Mouse (Mus musculus): ENCODE data around the gene Rngtt. TPM values are rescaled to one million over a fixed set of nuclear protein-coding genes. Genes with fewer than 3 reads are reported as not detected.
"Not testable (repeated sequence)": the region's sequence is repeated elsewhere in the genome, so short reads cannot be mapped to it uniquely, and the experiment has no call there.

Rngtt gene
- polyA plus RNA-seq, 1 experiment from 2014 or later = 16.4 TPM

DNA sequence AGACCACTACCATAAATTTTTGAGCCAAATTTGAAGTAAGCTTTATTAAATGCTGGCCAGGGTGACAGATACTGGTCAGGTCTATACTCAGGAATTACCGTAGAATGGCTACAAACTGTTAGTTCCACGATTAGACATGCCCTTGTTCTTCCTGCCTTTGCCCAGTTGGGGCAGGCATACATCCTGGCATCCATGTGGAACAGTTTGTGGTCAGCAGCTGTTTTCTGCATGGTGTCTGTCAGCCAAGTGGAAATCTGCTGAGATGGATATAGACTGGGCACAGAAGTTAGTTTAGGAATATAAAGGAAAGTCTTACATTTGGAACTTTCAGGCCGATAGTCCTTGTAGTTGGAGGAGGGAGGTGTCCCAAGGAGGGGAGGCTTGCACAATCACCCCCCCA is 136.8 kb downstream of the Rngtt start:
- no peak for ATAC-seq (ENCODE audit: low read depth)
- peaks cover 26% of the 10 kb centered on the region for H3K4me1 ChIP-seq (replicated peaks)
- no peak overlapping the region for H3K4me2 ChIP-seq
- 0 out of 2 replicates have a peak, but pooled peaks cover 6% of the 10 kb centered on the region for H3K36me3 ChIP-seq
- 82% methylated on average over 3 of the region's 3 CpGs for whole genome bisulfite sequencing (ENCODE audit: insufficient replicate concordance)
- no peaks in the 10 kb centered on the region for H3K9me3 ChIP-seq (replicated peaks)
- no peaks in the 10 kb centered on the region for H3K27me3 ChIP-seq
- H3K27ac ChIP-seq = no peak overlapping the region
- no peak overlapping the region for H3K4me3 ChIP-seq (replicated peaks)
- H3K9ac ChIP-seq = no peak overlapping the region
- no peak for DNase-seq

DNA sequence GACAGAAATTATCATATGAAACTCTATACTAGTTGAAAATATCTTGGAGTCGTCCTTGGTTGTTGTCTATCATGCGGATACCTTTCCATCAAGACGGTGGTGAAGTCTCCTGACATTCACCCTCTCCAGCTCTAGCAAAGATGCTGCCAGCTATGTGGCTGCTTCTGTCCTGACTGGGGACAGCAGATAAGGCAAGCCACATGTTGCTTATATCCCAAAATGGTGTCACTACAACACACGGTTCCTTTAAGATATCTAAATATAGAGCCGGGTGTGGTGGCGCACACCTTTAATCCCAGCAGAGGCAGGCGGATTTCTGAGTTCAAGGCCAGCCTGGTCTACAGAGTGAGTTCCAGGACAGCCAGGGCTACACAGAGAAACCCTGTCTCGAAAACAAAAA is 140.2 kb downstream of the Rngtt start:
- WGBS (ENCODE audit: insufficient replicate concordance) = 44% methylated on average over 8 of the region's 8 CpGs
- peak; percentile 98 for ATAC-seq (ENCODE audit: low read depth)
- H3K9ac ChIP-seq; H3K4me3 ChIP-seq (replicated peaks); H3K4me2 ChIP-seq; H3K27me3 ChIP-seq; H3K36me3 ChIP-seq; H3K9me3 ChIP-seq (replicated peaks): not testable (repeated sequence)
- DNase-seq = peak; percentile 52
- Histone ChIP-seq H3K4me1 (replicated peaks) (peaks cover 23% of the 10 kb centered on the region), H3K27ac (peak overlapping the region; percentile 48; the same call in 1 of the 2 replicates)

DNA sequence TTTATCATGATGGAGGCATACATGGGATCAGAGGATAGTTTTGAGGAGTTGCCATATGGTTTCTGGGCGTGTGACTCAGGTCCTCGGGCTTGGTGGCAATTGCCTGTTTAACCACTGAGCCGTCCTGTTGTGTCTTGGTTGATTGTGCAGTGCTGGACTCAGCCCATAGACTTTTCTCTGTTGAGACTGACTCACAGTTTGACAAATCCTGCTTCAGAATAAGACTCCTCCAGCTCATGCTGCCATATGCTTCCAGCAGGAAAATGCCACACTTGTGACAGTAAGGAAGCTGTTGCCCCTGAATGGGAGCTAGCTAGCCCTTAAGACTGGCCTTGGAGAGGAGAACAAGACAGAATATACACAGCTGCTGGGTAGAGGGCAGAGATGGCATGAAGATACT is 149.7 kb downstream of the Rngtt start:
- Histone ChIP-seq H3K4me2 (no peak overlapping the region), H3K36me3 (peaks cover 9% of the 10 kb centered on the region), H3K4me1 (replicated peaks) (peaks cover 6% of the 10 kb centered on the region; the same call in 1 of the 2 replicates), H3K9ac (0 out of 2 replicates have a peak overlapping the region, but pooled peaks have one; percentile 27), H3K4me3 (replicated peaks) (no peak overlapping the region), H3K9me3 (replicated peaks) (no peaks in the 10 kb centered on the region), H3K27me3 (no peaks in the 10 kb centered on the region), H3K27ac (no peak overlapping the region)
- DNase-seq (no peak), ATAC-seq (ENCODE audit: low read depth) (no peak)
- 82% methylated on average over 3 of the region's 3 CpGs for WGBS (ENCODE audit: insufficient replicate concordance)

DNA sequence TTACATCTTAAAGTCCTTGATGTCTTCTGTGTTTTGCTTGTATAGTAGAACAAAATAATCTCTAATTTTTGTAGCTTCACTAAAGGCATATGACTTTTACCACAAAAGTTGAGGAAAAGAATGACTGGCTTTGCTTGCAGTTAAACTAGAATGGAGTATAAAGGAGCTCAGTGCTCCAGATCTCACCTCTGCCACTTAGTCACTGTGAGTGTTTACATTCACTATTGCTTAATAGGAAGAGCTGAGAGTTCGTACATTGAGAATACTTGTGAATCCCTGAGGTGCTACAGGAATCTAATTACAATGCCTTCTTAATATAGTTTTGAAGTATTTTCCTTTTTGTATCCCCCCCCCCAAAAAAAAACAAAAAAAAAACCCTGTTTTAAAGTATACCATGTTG is 154.3 kb downstream of the Rngtt start:
- H3K4me3 ChIP-seq (replicated peaks) = no peak overlapping the region
- peak overlapping the region; percentile 63; the same call in 1 of the 2 replicates for H3K27ac ChIP-seq
- H3K36me3 ChIP-seq = peaks cover 6% of the 10 kb centered on the region
- DNase-seq = no peak
- no peak for ATAC-seq (ENCODE audit: low read depth)
- H3K9me3 ChIP-seq (replicated peaks) = no peaks in the 10 kb centered on the region
- peaks cover 49% of the 10 kb centered on the region for H3K4me1 ChIP-seq (replicated peaks)
- no peak overlapping the region for H3K4me2 ChIP-seq
- 73% methylated on average over 1 of the region's 1 CpGs for WGBS (ENCODE audit: insufficient replicate concordance)
- H3K9ac ChIP-seq = no peak overlapping the region
- H3K27me3 ChIP-seq = no peaks in the 10 kb centered on the region

DNA sequence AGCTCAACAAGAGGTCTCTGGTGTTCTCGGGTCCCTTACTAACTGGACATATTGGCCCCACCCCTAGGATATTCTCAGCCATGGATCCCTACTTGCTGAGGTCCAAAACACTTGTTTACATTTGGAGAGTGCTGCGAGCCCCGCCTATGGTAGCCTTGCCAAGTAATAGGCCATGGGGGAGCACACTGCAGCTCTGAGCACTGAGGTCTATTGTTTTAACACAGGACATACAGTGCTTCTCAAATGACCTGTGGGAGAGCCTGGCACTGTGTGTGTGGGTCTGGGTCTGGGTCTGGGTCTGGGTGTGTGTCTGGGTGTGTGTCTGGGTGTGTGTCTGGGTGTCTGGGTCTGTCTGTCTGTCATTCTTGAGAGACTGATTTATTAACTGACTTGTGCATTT is 155.8 kb downstream of the Rngtt start:
- 77% methylated on average over 3 of the region's 3 CpGs for WGBS (ENCODE audit: insufficient replicate concordance)
- Histone ChIP-seq H3K27ac (peak overlapping the region; percentile 99), H3K9me3 (replicated peaks) (no peaks in the 10 kb centered on the region), H3K4me2 (peak overlapping the region; percentile 59), H3K4me1 (replicated peaks) (peaks cover 62% of the 10 kb centered on the region), H3K9ac (peak overlapping the region; percentile 71), H3K4me3 (replicated peaks) (peak overlapping the region; percentile 27; the same call in 1 of the 2 replicates), H3K27me3 (no peaks in the 10 kb centered on the region), H3K36me3 (peaks cover 6% of the 10 kb centered on the region)
- DNase-seq (peak; percentile 33), ATAC-seq (ENCODE audit: low read depth) (peak; percentile 19)

DNA sequence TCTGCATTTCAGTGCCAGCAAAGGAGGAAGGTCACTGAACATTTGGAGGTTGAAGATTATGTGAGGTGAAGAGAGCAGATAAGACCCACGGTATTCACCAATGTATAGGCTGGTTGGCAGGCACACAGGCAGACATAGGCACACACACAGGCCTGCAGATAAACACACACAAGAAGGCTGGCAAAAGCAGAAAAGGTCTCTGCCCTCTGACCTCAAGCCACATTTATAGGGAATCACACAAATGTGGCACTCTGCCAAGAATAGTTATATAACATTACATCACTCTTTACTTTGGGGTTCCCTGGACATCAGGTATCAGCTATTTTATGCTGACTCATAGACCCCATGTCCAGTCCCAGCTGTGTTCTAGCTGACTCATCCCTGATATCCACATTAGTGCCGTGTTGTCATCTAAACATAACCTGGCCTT is 156.9 kb downstream of the Rngtt start:
- H3K4me1 ChIP-seq (replicated peaks) = peaks cover 69% of the 10 kb centered on the region

DNA sequence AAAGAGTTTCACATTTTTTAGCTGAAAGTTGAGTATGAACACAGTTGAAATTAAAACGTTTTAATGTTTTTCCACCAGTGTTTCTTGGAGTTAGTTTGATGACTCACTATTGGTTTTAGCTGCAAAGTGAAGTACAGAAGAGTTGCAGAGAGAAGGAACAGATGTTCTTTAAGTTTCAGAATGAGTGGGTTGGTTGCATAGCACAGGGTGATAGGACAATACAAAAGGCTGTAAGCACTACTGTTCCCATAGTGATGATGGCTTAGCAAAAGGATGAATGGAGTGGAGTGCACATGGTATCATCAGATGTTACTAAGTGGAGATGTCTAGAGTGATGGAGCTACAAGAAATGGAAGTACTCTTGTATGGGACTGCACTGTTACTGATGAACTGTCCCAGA is 157.5 kb downstream of the Rngtt start:
- peaks cover 74% of the 10 kb centered on the region for H3K4me1 ChIP-seq (replicated peaks)
- 37% methylated on average over 1 of the region's 1 CpGs for WGBS (ENCODE audit: insufficient replicate concordance)

More for the DNA sequence above, 156.9 kb downstream of the Rngtt start:
- Histone ChIP-seq H3K9me3 (replicated peaks) (no peaks in the 10 kb centered on the region), H3K4me2 (peak overlapping the region; percentile 59), H3K4me3 (replicated peaks) (peak overlapping the region; percentile 27; the same call in 1 of the 2 replicates), H3K36me3 (peaks cover 5% of the 10 kb centered on the region), H3K9ac (peak overlapping the region; percentile 71), H3K27me3 (no peaks in the 10 kb centered on the region), H3K27ac (peak overlapping the region; percentile 99)
- WGBS (ENCODE audit: insufficient replicate concordance) = 11% methylated on average over 2 of the region's 2 CpGs
- DNase-seq = peak; percentile 81
- ATAC-seq (ENCODE audit: low read depth) = peak; percentile 92

DNA sequence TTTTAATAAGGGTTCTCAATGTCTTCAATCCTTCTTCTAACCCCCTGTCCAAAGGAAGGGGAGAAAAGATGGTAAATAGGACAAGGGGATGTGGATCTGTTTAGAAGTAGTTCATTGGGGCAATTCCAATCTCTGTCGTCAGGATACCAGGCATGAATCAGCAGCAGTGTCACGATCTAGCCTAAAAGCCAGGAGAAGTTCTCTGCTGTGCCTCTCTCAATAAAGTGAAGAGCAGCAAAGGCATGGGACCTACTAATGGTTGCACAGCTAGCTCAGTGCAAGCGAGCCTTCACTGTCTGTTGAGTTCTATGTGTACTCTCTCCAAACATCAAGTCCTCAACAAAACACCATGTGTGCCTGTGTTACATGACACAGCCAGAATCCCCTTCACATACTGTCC is 158.0 kb downstream of the Rngtt start:
- Histone ChIP-seq H3K27ac (peak overlapping the region; percentile 99), H3K9ac (peak overlapping the region; percentile 40), H3K27me3 (no peaks in the 10 kb centered on the region), H3K36me3 (no peaks in the 10 kb centered on the region), H3K4me3 (replicated peaks) (no peak overlapping the region), H3K4me2 (no peak overlapping the region), H3K9me3 (replicated peaks) (no peaks in the 10 kb centered on the region), H3K4me1 (replicated peaks) (peaks cover 75% of the 10 kb centered on the region)
- ATAC-seq (ENCODE audit: low read depth) = no peak
- WGBS (ENCODE audit: insufficient replicate concordance) = 80% methylated on average over 3 of the region's 3 CpGs
- no peak for DNase-seq

More for the DNA sequence above, 157.5 kb downstream of the Rngtt start:
- Histone ChIP-seq H3K9me3 (replicated peaks) (no peaks in the 10 kb centered on the region), H3K36me3 (no peaks in the 10 kb centered on the region; the same call in 1 of the 2 replicates), H3K4me2 (no peak overlapping the region), H3K9ac (no peak overlapping the region), H3K4me3 (replicated peaks) (no peak overlapping the region), H3K27me3 (no peaks in the 10 kb centered on the region), H3K27ac (peak overlapping the region; percentile 99)
- ATAC-seq (ENCODE audit: low read depth) (no peak), DNase-seq (no peak)

DNA sequence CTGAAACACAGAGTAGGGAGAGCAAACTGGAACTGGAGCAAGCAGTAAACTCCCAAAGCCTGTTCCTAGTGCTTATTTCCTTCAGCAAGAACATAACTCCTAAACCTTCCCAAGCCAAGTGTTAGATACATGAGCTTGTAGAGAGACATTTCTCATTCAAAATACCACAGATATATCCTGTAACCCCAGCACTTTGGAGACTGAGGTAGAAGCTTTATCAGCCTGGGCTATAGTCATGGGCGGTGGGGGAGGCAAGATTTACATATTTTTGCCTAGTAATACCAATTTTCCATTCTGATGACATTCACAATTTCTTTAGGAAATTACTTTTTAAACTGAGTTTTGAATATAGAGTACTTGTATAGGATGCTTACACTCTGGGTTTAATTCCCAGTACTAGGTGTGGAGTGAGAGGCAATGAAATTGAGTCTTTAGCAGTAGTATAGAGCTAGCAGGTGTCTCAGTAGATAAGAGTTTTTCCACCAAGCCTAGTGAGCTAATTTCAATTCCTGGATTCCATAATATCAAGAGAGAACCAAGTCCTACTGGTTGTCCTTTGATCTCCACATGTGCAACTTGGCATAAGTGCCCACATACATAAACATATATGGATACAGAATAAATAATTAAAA is 160.7 kb downstream of the Rngtt start:
- 42% methylated on average over 1 of the region's 1 CpGs for WGBS (ENCODE audit: insufficient replicate concordance)
- Histone ChIP-seq H3K4me3 (replicated peaks) (no peak overlapping the region), H3K4me2 (peak overlapping the region; percentile 39), H3K27me3 (no peaks in the 10 kb centered on the region), H3K9ac (peak overlapping the region; percentile 63), H3K9me3 (replicated peaks) (no peaks in the 10 kb centered on the region), H3K27ac (peak overlapping the region; percentile 94), H3K36me3 (no peaks in the 10 kb centered on the region), H3K4me1 (replicated peaks) (peaks cover 60% of the 10 kb centered on the region)
- peak; percentile 34 for DNase-seq
- ATAC-seq (ENCODE audit: low read depth) = peak; percentile 73

DNA sequence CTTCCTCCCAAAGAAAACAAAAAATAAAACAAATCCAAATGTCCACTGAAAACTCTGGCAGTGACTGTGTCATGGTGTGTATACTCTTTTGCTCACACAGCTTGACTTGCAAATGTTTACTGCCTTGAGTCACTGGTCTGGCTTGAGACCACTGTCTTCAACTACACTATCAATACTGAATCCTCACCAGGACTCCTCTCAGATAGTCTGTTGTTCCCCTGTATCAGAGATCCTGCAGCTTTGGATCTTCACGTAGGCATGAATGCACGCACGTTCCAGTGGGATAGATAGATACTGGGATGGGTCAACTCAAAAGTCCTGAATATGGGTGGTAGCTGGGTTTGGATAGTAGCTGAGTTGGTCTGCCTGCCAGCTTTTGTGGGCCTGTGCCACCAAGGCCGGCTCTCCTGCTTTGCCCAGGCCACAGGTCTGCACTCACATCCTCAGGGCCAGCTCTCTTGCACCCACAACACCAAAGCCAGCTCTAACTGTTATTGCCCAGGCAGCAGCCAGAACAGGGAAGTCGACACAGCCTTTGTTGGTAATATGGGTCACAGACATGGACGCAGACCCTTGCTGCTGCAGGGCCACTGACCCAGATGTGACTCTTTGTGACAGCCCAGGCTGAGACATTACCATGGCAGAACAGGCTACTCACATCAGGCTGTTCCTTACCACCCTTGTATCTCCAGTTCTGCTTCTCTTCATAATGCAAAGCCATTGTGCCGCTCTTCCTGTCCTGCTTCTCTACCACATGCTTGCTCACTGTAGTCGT is 168.1 kb downstream of the Rngtt start:
- Histone ChIP-seq H3K9ac (no peak overlapping the region), H3K27me3 (no peaks in the 10 kb centered on the region), H3K9me3 (replicated peaks) (no peaks in the 10 kb centered on the region), H3K4me2 (no peak overlapping the region), H3K4me1 (replicated peaks) (no peaks in the 10 kb centered on the region), H3K36me3 (no peaks in the 10 kb centered on the region), H3K4me3 (replicated peaks) (no peak overlapping the region), H3K27ac (no peak overlapping the region)
- no peak for DNase-seq
- WGBS (ENCODE audit: insufficient replicate concordance) = 82% methylated on average over 8 of the region's 8 CpGs
- ATAC-seq (ENCODE audit: low read depth) = no peak

DNA sequence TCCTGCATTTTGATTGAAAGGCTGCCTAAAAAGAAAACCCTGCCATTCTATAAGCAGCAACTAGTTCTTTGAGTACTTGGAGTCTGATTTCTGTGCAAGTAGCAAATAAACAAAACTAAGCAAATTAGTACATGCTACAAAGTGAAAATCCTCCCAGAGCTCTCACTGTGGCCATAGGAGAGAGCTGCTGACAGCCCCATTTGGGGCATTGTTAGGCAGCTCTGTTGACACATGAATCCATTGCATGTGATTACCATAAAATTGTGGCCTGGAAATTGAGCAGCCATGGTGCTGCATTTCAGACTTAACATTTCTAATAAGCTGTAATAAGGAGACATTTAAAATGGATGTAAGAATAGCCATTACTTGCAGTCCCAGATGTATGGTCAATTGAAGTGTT is 171.6 kb downstream of the Rngtt start:
- Histone ChIP-seq H3K4me1 (replicated peaks) (peaks cover 6% of the 10 kb centered on the region), H3K9me3 (replicated peaks) (no peaks in the 10 kb centered on the region), H3K27ac (no peak overlapping the region), H3K4me2 (no peak overlapping the region), H3K9ac (no peak overlapping the region), H3K27me3 (no peaks in the 10 kb centered on the region), H3K4me3 (replicated peaks) (no peak overlapping the region), H3K36me3 (no peaks in the 10 kb centered on the region)
- DNase-seq (no peak), ATAC-seq (ENCODE audit: low read depth) (no peak)
